Mouse (Mus musculus) brain, embryonic 14.5 days (tissue): ENCODE measurements around the gene Eif2ak4.

ENCODE experiments used
- CTCF ChIP-seq: fragments of 200-500 bp; IDR thresholded peaks from 2 replicates; pipeline ENCODE4 v1.5.1; 2012; ENCODE audit warnings: inconsistent platforms, mild to moderate bottlenecking, moderate library complexity, borderline replicate concordance; ENCODE audit not compliant: insufficient read depth, insufficient read length; ENCODE audit errors: extremely low read depth
- POLR2A ChIP-seq: fragments of 200-500 bp; IDR thresholded peaks from 2 replicates; pipeline ENCODE4 v1.6.1; 2012; ENCODE audit warnings: mild to moderate bottlenecking, inconsistent platforms, borderline replicate concordance; ENCODE audit not compliant: poor library complexity, insufficient read depth, insufficient read length, severe bottlenecking; ENCODE audit errors: extremely low read depth

GRCm38 (mm10) chr2:118383387-118383786, 5.0 kb upstream of the Eif2ak4 start:
- TF ChIP-seq CTCF (no peak), POLR2A (no peak)
